Mouse (Mus musculus) C2C12 (cell line): ENCODE results near the gene Stard13.

Source experiments
- CTCF ChIP-seq: IDR thresholded peaks from one replicate; pipeline ENCODE4 v1.5.1; 2011; ENCODE audit not compliant: control insufficient read depth, insufficient read depth, insufficient read length
- MYOD1 ChIP-seq: IDR thresholded peaks from one replicate; pipeline ENCODE4 v1.6.1; 2011; ENCODE audit warnings: low read depth; ENCODE audit not compliant: control insufficient read depth, insufficient read length
- USF1 ChIP-seq: IDR thresholded peaks from one replicate; pipeline ENCODE4 v1.6.1; 2011; ENCODE audit warnings: low read depth, mild to moderate bottlenecking, control low read depth, moderate library complexity

GRCm38 (mm10) chr5:151142671-151143601, 90.7 kb downstream of the Stard13 start:
- TF ChIP-seq CTCF (no peak), USF1 (no peak), MYOD1 (no peak)
